Mouse (Mus musculus) heart, postnatal 0 days (tissue): Measurements from ENCODE around the gene Gm37240.

Experiments
- CTCF ChIP-seq: IDR thresholded peaks from 2 replicates; pipeline ENCODE4 v1.5.1; 2016; ENCODE audit warnings: antibody characterized with exemption, control low read depth, low read depth
- EP300 ChIP-seq: IDR thresholded peaks from 2 replicates; pipeline ENCODE4 v1.6.1; 2016; ENCODE audit warnings: antibody characterized with exemption, low read depth

GRCm38 (mm10) chr3:85197148-85197547 lies 690.2 kb downstream of the Gm37240 start:
- no peak for TF ChIP-seq EP300
- no peak for TF ChIP-seq CTCF
